ENCODE assay signal across 27 mouse cellular contexts in the genomic region with DNA sequence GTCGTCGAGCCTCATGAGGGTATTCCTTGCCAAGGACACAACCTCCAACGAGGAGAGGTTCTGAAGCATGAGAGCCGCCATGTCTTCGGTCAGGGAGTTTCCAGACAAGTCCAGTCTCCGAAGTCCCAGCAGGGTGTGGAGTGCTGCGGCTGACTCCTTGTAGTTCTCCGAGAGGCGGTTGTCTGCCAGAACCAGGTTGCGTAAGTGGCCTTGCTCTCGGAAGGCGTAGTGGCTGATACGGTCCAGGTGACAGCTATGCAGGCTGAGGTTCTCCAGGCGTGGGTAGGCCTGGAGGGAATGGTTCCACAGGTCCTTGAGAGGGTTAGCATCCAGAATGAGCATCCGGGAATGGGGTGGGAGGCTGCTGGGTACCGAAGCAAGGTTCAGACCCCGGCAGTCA. TPM values are rescaled to one million over a fixed set of nuclear protein-coding genes. Genes with fewer than 3 reads are reported as not detected.
DNase-seq lines count a peak whose midpoint lies in the region; ATAC-seq lines count a peak whose summit lies in the region.
"Had no signal": no experiment of that assay in that cellular context is flagged by ENCODE, and none has a peak within 500 bp of the region (broad histone marks: within the 10 kb centered on the region; RNA-seq: fewer than 3 reads in every experiment).

No protein-coding gene starts in this region.

- no peak overlapping the region for H3K27ac ChIP-seq in forebrain, embryonic 11.5 days (ENCODE audit: low read depth, low read length)
- no peak overlapping the region for H3K27ac ChIP-seq in forebrain, embryonic 14.5 days (ENCODE audit: low read depth, low read length)
- H3K27ac ChIP-seq: embryonic facial prominence, embryonic 13.5 days; embryonic facial prominence, embryonic 15.5 days; forebrain, embryonic 10.5 days; forebrain, embryonic 13.5 days; gastrocnemius, adult 2 months had no signal

- WGBS in forebrain, embryonic 11.5 days: 94% methylated on average over 17 of the region's 17 CpGs
- 93% methylated on average over 17 of the region's 17 CpGs for WGBS in forebrain, embryonic 14.5 days

- H3K9ac ChIP-seq in forebrain, embryonic 11.5 days (ENCODE audit: low read length): no peak overlapping the region
- H3K9ac ChIP-seq in forebrain, embryonic 14.5 days (ENCODE audit: low read length): no peak overlapping the region
- H3K9ac ChIP-seq: embryonic facial prominence, embryonic 13.5 days; embryonic facial prominence, embryonic 15.5 days; forebrain, embryonic 13.5 days had no signal

- no peak overlapping the region for H3K4me3 ChIP-seq in forebrain, embryonic 11.5 days (ENCODE audit: low read depth, low read length)
- H3K4me3 ChIP-seq in forebrain, embryonic 14.5 days (ENCODE audit: low read depth, low read length): no peak overlapping the region
- H3K4me3 ChIP-seq: embryonic facial prominence, embryonic 13.5 days; embryonic facial prominence, embryonic 15.5 days; erythroblast, embryonic 14.5 days; forebrain, embryonic 10.5 days; forebrain, embryonic 13.5 days; gastrocnemius, adult 2 months had no signal

- no peaks in the 10 kb centered on the region for H3K36me3 ChIP-seq in forebrain, embryonic 11.5 days (ENCODE audit: control insufficient read depth, insufficient read depth, low read length)
- H3K36me3 ChIP-seq in forebrain, embryonic 14.5 days (ENCODE audit: control insufficient read depth, insufficient read depth, low read length): no peaks in the 10 kb centered on the region

- no peaks in the 10 kb centered on the region for H3K9me3 ChIP-seq in forebrain, embryonic 11.5 days (ENCODE audit: control insufficient read depth, low read length)
- H3K9me3 ChIP-seq in forebrain, embryonic 14.5 days (replicated peaks; ENCODE audit: control insufficient read depth, low read length): no peaks in the 10 kb centered on the region
- H3K9me3 ChIP-seq: forebrain, embryonic 13.5 days had no signal

- peak; percentile 51 for DNase-seq in adrenal gland, postnatal 14 days
- no peak for DNase-seq in adrenal gland, adult 2 months
- peak; percentile 6 for DNase-seq in cerebellum, adult 9-10 months
- peak; percentile 42 for DNase-seq in forebrain, embryonic 11.5 days (ENCODE audit: low spot score)
- DNase-seq in forebrain, embryonic 14.5 days (ENCODE audit: low spot score): no peak
- peak; percentile 17 for DNase-seq in 3134 (ENCODE audit: extremely low read depth, insufficient read length, low spot score)
- DNase-seq in MN1 (ENCODE audit: low spot score): no peak
- DNase-seq: adrenal gland, adult 8-10 months; adrenal gland, postnatal 25 days; cerebellum, adult 18-20 months; cerebellum, adult 8-10 months; cerebellum, postnatal 36 days; embryo, embryonic 11 days; gastrocnemius, adult 2 months had no signal

- no peaks in the 10 kb centered on the region for H3K27me3 ChIP-seq in forebrain, embryonic 11.5 days (ENCODE audit: control insufficient read depth, insufficient read depth, low read length)
- H3K27me3 ChIP-seq in forebrain, embryonic 14.5 days (replicated peaks; ENCODE audit: control insufficient read depth, insufficient read depth, low read length): no peaks in the 10 kb centered on the region
- H3K27me3 ChIP-seq: embryonic facial prominence, embryonic 13.5 days; embryonic facial prominence, embryonic 15.5 days; forebrain, embryonic 13.5 days had no signal

- no peaks in the 10 kb centered on the region for H3K4me1 ChIP-seq in forebrain, embryonic 11.5 days (replicated peaks; ENCODE audit: control insufficient read depth, insufficient read depth, low read length)
- no peaks in the 10 kb centered on the region for H3K4me1 ChIP-seq in forebrain, embryonic 14.5 days (ENCODE audit: control insufficient read depth, insufficient read depth, low read length)
- H3K4me1 ChIP-seq: embryonic facial prominence, embryonic 15.5 days; forebrain, embryonic 13.5 days had no signal

- no peak overlapping the region for H3K4me2 ChIP-seq in forebrain, embryonic 11.5 days (ENCODE audit: low read depth, low read length, severe bottlenecking)
- H3K4me2 ChIP-seq in forebrain, embryonic 14.5 days (ENCODE audit: low read length): no peak overlapping the region
- H3K4me2 ChIP-seq: embryonic facial prominence, embryonic 13.5 days; embryonic facial prominence, embryonic 15.5 days; forebrain, embryonic 13.5 days had no signal

- no peak for ATAC-seq in cerebellum, adult (ENCODE audit: insufficient number of reproducible peaks, low FRiP score, low TSS enrichment)
- ATAC-seq in forebrain, embryonic 11.5 days (replicated peaks; ENCODE audit: low FRiP score): no peak
- ATAC-seq in forebrain, embryonic 14.5 days: no peak
- ATAC-seq: forebrain, embryonic 13.5 days; forebrain, embryonic 16.5 days had no signal

RNA-seq across cellular contexts. Expression of a gene that starts 20.8 kb away (rescaled TPM):
- total RNA-seq in adrenal gland, postnatal 14 days (2021): 8.0 and 17.4 TPM in 2 replicates
- total RNA-seq in adrenal gland, adult 2 months (2021): 1 to 10 TPM; 4.1 to 6.3 TPM
- 13.4 and 14.1 TPM in 2 replicates for polyA plus RNA-seq in adrenal gland, adult 2 months (2012; rRNA removed)
- polyA plus RNA-seq in forebrain, embryonic 11.5 days (2014; fragmentation: Nextera tagmentation; extraction: Ambion mirVana): 6.7 and 7.5 TPM in 2 replicates
- polyA plus RNA-seq in forebrain, embryonic 14.5 days (2014; fragmentation: Nextera tagmentation; extraction: Ambion mirVana): 7.9 and 10.6 TPM in 2 replicates
- polyA plus RNA-seq: C2C12 had no signal

RNA-seq across cellular contexts. Expression of a gene that starts 35.0 kb away (rescaled TPM):
- not detected in 2 replicates for total RNA-seq in adrenal gland, postnatal 14 days (2021)
- total RNA-seq in adrenal gland, adult 2 months (2021): not detected
- not detected in 2 replicates for polyA plus RNA-seq in adrenal gland, adult 2 months (2012; rRNA removed)
- 0.35 TPM in 1 of 2 replicates, not detected in the other for polyA plus RNA-seq in forebrain, embryonic 11.5 days (2014; fragmentation: Nextera tagmentation; extraction: Ambion mirVana)
- not detected in 2 replicates for polyA plus RNA-seq in forebrain, embryonic 14.5 days (2014; fragmentation: Nextera tagmentation; extraction: Ambion mirVana)
- total RNA-seq: adrenal gland, adult 8-10 months; adrenal gland, postnatal 25 days; adrenal gland, postnatal 4 days; G1E; gastrocnemius, adult 2 months had no signal
- polyA plus RNA-seq: brain, embryonic 14.5 days; C2C12; embryonic facial prominence, embryonic 11.5 days; embryonic facial prominence, embryonic 13.5 days; erythroblast, embryonic 14.5 days; forebrain, embryonic 13.5 days; forebrain, embryonic 16.5 days; frontal cortex, adult 2 months; G1E had no signal

RNA-seq across cellular contexts. Expression of a gene that starts 45.0 kb away (rescaled TPM):
- 9.9 and 11.3 TPM in 2 replicates for total RNA-seq in adrenal gland, postnatal 14 days (2021)
- 10 to 100 TPM in 1 of 2 experiments, 1 to 10 TPM in 1; 8.0 to 15.4 TPM for total RNA-seq in adrenal gland, adult 2 months (2021)
- polyA plus RNA-seq in adrenal gland, adult 2 months (2012; rRNA removed): 29.9 and 33.1 TPM in 2 replicates
- 43.3 and 43.5 TPM in 2 replicates for polyA plus RNA-seq in forebrain, embryonic 11.5 days (2014; fragmentation: Nextera tagmentation; extraction: Ambion mirVana)
- polyA plus RNA-seq in forebrain, embryonic 14.5 days (2014; fragmentation: Nextera tagmentation; extraction: Ambion mirVana): 49.8 and 54.1 TPM in 2 replicates

RNA-seq across cellular contexts. Expression of a gene that starts 45.1 kb away (rescaled TPM):
- 36.8 and 37.7 TPM in 2 replicates for total RNA-seq in adrenal gland, postnatal 14 days (2021)
- total RNA-seq in adrenal gland, adult 2 months (2021): 10 to 100 TPM; 30.8 to 35.5 TPM
- polyA plus RNA-seq in adrenal gland, adult 2 months (2012; rRNA removed): 27.6 and 40.0 TPM in 2 replicates
- polyA plus RNA-seq in forebrain, embryonic 11.5 days (2014; fragmentation: Nextera tagmentation; extraction: Ambion mirVana): 136 and 144 TPM in 2 replicates
- 141 and 159 TPM in 2 replicates for polyA plus RNA-seq in forebrain, embryonic 14.5 days (2014; fragmentation: Nextera tagmentation; extraction: Ambion mirVana)

Comparison
In these comparisons a context has a peak if more than half of its experiments do, and no peak if none do; other contexts are left out.
1. DNase-seq: peak in adrenal gland, postnatal 14 days (single experiment), cerebellum, adult 9-10 months (single experiment), forebrain, embryonic 11.5 days (single experiment) and 3134 (single experiment); none in adrenal gland, adult 2 months (single experiment), forebrain, embryonic 14.5 days (single experiment) and MN1 (single experiment).